Mouse (Mus musculus) erythroblast, embryonic 14.5 days (primary cell): ENCODE results near the gene Lsm14b. TPM values are rescaled to one million over a fixed set of nuclear protein-coding genes. Genes with fewer than 3 reads are reported as not detected.

Source experiments
- H3K27me3 ChIP-seq: 2 replicates; pipeline ENCODE4 v1.6.1; 2012; ENCODE audit warnings: inconsistent platforms; ENCODE audit not compliant: control insufficient read depth
- H3K36me3 ChIP-seq: 2 replicates; pipeline ENCODE4 v1.6.1; 2012; ENCODE audit warnings: mild to moderate bottlenecking, inconsistent platforms; ENCODE audit not compliant: control insufficient read depth
- H3K4me1 ChIP-seq: 2 replicates; pipeline ENCODE4 v1.6.1; 2012; ENCODE audit warnings: inconsistent platforms; ENCODE audit not compliant: control insufficient read depth
- H3K4me3 ChIP-seq: replicated peaks from 2 replicates; pipeline ENCODE3; 2012; ENCODE audit warnings: moderate library complexity, mild to moderate bottlenecking, inconsistent platforms
- H3K9me3 ChIP-seq: 2 replicates; pipeline ENCODE4 v1.6.1; 2012; ENCODE audit warnings: low read length, inconsistent platforms, mixed read lengths; ENCODE audit not compliant: control insufficient read depth
- GATA1 ChIP-seq: IDR thresholded peaks from 2 replicates; pipeline ENCODE4 v1.6.1; 2012; ENCODE audit warnings: low read length, inconsistent platforms, mixed read lengths
- TAL1 ChIP-seq: IDR thresholded peaks from 3 replicates; pipeline ENCODE4 v1.6.1; 2012; ENCODE audit warnings: low read length, inconsistent platforms, mixed read lengths
- polyA plus RNA-seq: library from polyadenylated mRNA; stranded (reverse); fragments of >175 nt; gene quantifications from 2 replicates; pipeline ENCODE4 v1.2.3, GENCODE M21; 2012

The Lsm14b gene
- polyA plus RNA-seq, 1 experiment = 2.5 TPM

- Histone ChIP-seq H3K9me3 (no peaks in the 10 kb centered on the region), H3K36me3 (peaks cover 16% of the 10 kb centered on the region), H3K4me1 (peaks cover 24% of the 10 kb centered on the region), H3K27me3 (no peaks in the 10 kb centered on the region), H3K4me3 (peak within 1 kb of the TSS; percentile 72)
- no peak for TF ChIP-seq TAL1
- no peak for TF ChIP-seq GATA1
Observed at GRCm38 (mm10) chr2:180070481-180071453, 46.0 kb downstream of the Lsm14b start, which contains the start of gene Mtg2. Mtg2 (plus strand) TSS chr2:180070588.

DNA sequence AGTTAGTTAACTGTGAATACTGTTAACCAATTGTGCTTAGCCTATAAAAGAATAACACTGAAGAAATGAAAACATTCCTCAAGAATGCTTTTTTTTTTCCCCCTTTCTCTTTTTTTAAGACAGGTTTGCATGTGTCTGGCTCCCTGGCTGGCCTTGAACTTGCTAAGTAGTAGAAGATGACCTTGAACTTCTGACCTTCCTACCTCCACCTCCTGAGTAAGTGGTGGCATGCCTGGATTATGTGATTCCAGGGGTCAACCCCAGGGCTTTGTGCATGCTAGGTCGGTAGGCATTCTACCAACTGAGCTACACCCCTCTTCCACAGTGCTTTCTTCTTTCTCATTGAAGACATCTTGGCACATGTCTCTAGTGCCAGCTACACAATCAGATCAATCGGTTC, 46.9 kb downstream of the Lsm14b start:
- peaks cover 24% of the 10 kb centered on the region for H3K4me1 ChIP-seq
- H3K27me3 ChIP-seq = no peaks in the 10 kb centered on the region
- H3K36me3 ChIP-seq = peaks cover 16% of the 10 kb centered on the region

DNA sequence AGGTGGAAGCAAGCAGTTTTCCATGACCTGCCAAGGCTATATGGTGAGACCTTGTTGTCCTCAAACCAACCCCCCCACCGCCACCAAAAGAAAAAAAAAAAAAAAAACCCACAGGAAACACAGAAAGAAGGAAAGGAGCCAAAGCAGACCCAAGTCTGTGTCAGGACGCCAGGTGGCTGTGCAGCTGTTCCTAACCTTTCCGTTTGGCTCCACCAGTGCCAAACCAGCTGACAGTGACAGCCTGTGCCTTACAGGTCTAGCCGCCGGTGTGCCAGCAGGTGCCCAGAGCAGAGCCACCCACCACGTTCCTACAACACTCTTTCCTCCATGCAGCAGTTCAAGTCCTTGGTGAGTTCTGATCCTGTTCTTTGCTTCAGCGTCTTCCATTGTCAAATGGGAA, 48.1 kb downstream of the Lsm14b start:
- Histone ChIP-seq H3K4me3 (no peak overlapping the region), H3K36me3 (peaks cover 21% of the 10 kb centered on the region), H3K9me3 (no peaks in the 10 kb centered on the region), H3K4me1 (peaks cover 24% of the 10 kb centered on the region), H3K27me3 (no peaks in the 10 kb centered on the region)
- no peak for TF ChIP-seq TAL1
- no peak for TF ChIP-seq GATA1

More for the DNA sequence above, 46.9 kb downstream of the Lsm14b start:
- H3K4me3 ChIP-seq = peak overlapping the region; percentile 72
- H3K9me3 ChIP-seq = no peaks in the 10 kb centered on the region
- TF ChIP-seq GATA1 (no peak), TAL1 (no peak)

DNA sequence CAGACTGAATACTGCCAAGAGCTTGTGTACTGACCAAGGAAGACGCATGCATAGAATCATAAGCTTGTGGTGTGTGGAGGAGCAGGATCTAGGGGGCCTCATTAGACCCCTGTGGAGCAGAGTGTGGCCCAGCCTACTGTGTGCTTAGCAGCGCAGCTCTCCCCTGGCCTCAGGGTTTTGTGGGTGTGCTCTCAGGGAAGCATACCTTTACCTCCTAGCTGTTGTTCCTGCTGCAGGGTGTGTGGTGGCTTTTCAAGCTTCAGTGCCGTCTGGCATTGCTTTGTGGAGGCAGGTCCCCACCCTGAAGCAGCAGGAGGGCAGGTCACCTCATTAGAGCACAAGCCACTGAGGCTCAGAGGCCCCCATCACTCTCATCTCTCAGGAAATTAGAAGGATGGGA, 52.8 kb downstream of the Lsm14b start:
- Histone ChIP-seq H3K4me1 (peaks cover 2% of the 10 kb centered on the region), H3K9me3 (no peaks in the 10 kb centered on the region), H3K4me3 (no peak overlapping the region), H3K27me3 (no peaks in the 10 kb centered on the region), H3K36me3 (peaks cover 31% of the 10 kb centered on the region)
- TF ChIP-seq GATA1 (no peak), TAL1 (no peak)

DNA sequence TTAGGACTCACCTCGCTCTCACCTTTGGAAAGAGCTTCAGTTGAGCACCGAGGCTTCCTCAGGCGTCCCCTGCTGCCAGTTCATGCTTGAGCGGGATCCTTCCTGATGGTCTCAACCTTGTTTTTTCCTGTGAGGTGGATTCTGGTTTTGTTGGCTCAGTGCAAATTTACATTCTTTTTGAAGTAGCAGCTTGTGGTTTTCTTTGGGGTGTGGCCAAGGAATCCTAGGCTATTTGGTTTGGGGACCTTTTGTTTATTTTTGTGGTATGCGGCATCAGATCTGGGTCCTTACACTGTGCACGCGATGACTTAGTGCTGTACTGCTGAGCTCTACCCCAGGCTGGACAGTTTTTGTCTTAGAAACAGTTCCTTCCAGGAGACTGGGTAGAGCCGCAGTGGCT, 55.9 kb downstream of the Lsm14b start:
- Histone ChIP-seq H3K4me1 (no peaks in the 10 kb centered on the region), H3K9me3 (no peaks in the 10 kb centered on the region), H3K36me3 (peaks cover 46% of the 10 kb centered on the region), H3K4me3 (no peak overlapping the region), H3K27me3 (no peaks in the 10 kb centered on the region)
- TF ChIP-seq TAL1 (no peak), GATA1 (no peak)

- Histone ChIP-seq H3K27me3 (no peaks in the 10 kb centered on the region), H3K4me3 (no peak overlapping the region), H3K9me3 (peaks cover 2% of the 10 kb centered on the region; the same call in 1 of the 2 replicates), H3K4me1 (no peaks in the 10 kb centered on the region), H3K36me3 (peaks cover 40% of the 10 kb centered on the region)
- no peak for TF ChIP-seq GATA1
- no peak for TF ChIP-seq TAL1
Observed at GRCm38 (mm10) chr2:180083063-180083462, 58.3 kb downstream of the Lsm14b start.

- Histone ChIP-seq H3K9me3 (peaks cover 2% of the 10 kb centered on the region; the same call in 1 of the 2 replicates), H3K4me3 (no peak overlapping the region), H3K27me3 (no peaks in the 10 kb centered on the region), H3K36me3 (peaks cover 33% of the 10 kb centered on the region), H3K4me1 (no peaks in the 10 kb centered on the region)
- TF ChIP-seq GATA1 (no peak), TAL1 (no peak)
Observed at GRCm38 (mm10) chr2:180084565-180084964, 59.8 kb downstream of the Lsm14b start.

Other genes starting within 250 kb of the Lsm14b start
- gene Taf4, start 48.3 kb upstream of the Lsm14b start, polyA plus RNA-seq = 2.2 and 2.6 TPM in 2 replicates
- gene Psma7, start 17.4 kb downstream of the Lsm14b start, polyA plus RNA-seq = 6.1 and 6.3 TPM in 2 replicates
- gene Ss18l1, start 17.5 kb downstream of the Lsm14b start, polyA plus RNA-seq = 0.01 and 0.07 TPM in 2 replicates
- 0.58 and 1.0 TPM in 2 replicates for gene Mtg2, start 45.6 kb downstream of the Lsm14b start, polyA plus RNA-seq
- gene Hrh3, start 79.5 kb downstream of the Lsm14b start, polyA plus RNA-seq = not detected in 2 replicates
- gene Osbpl2, start 94.3 kb downstream of the Lsm14b start, polyA plus RNA-seq = 0.76 and 1.2 TPM in 2 replicates
- 69.4 and 72.6 TPM in 2 replicates for gene Adrm1, start 146.5 kb downstream of the Lsm14b start, polyA plus RNA-seq
- 0.08 and 0.14 TPM in 2 replicates for gene Lama5, start 200.9 kb downstream of the Lsm14b start, polyA plus RNA-seq
- 41.7 and 141 TPM in 2 replicates for gene Rps21, start 232.4 kb downstream of the Lsm14b start, polyA plus RNA-seq
- gene Cables2, start 248.5 kb downstream of the Lsm14b start, polyA plus RNA-seq = 0.77 and 1.2 TPM in 2 replicates